Mouse (Mus musculus) frontal cortex, postnatal 25 days (tissue): ENCODE results near the gene Pnp2.
"Not testable (repeated sequence)": the region's sequence is repeated elsewhere in the genome, so short reads cannot be mapped to it uniquely, and the experiment has no call there.

Experiments
- DNase-seq, 2 experiments: peaks; one replicate each; pipeline ENCODE4 v3.0.0; 2022; ENCODE audit warnings: low spot score in 2 of 2

Gene Pnp2

GRCm38 (mm10) chr14:50955942-50956508 is at the start of gene Pnp2:
Gene Pnp2, plus strand, starts transcription at chr14:50955992.
- DNase-seq = peak; percentile 12 to 35

- no peak for DNase-seq
Measured at GRCm38 (mm10) chr14:50908126-50908525, 47.7 kb upstream of the Pnp2 start.

GRCm38 (mm10) chr14:50911356-50911755 is 44.4 kb upstream of the Pnp2 start:
- no peak for DNase-seq

- DNase-seq = not testable (repeated sequence)
Measured at GRCm38 (mm10) chr14:50923437-50923836, 32.4 kb upstream of the Pnp2 start.

GRCm38 (mm10) chr14:50924281-50925064 is 31.3 kb upstream of the Pnp2 start, which contains the start of the genes Osgep and Apex1:
Gene Osgep, minus strand, starts transcription at chr14:50924893.
Gene Apex1, plus strand, starts transcription at chr14:50924968.
- DNase-seq = peak; percentile 98

- no peak for DNase-seq
Measured at GRCm38 (mm10) chr14:50925111-50925920, 30.5 kb upstream of the Pnp2 start.

- no peak for DNase-seq
Measured at GRCm38 (mm10) chr14:50927366-50927765, 28.4 kb upstream of the Pnp2 start.

GRCm38 (mm10) chr14:50929951-50930350 is 25.8 kb upstream of the Pnp2 start:
- DNase-seq = no peak

- DNase-seq = peak in 1 of 2 experiments; percentile 31
Measured at GRCm38 (mm10) chr14:50930377-50930753, 25.4 kb upstream of the Pnp2 start.

GRCm38 (mm10) chr14:50930754-50931492 is 24.9 kb upstream of the Pnp2 start, which contains the start of the genes Pip4p1 and Pnp:
Gene Pip4p1, minus strand, starts transcription at chr14:50930856.
Gene Pnp, plus strand, starts transcription at chr14:50931082.
- DNase-seq = peak; percentile 95 to 97

GRCm38 (mm10) chr14:50931493-50932020 is 24.2 kb upstream of the Pnp2 start:
- DNase-seq = no peak

- no peak for DNase-seq
Measured at GRCm38 (mm10) chr14:50936649-50937048, 19.1 kb upstream of the Pnp2 start.

- no peak for DNase-seq
Measured at GRCm38 (mm10) chr14:50938119-50938908, 17.5 kb upstream of the Pnp2 start.

- no peak for DNase-seq
Measured at GRCm38 (mm10) chr14:50938940-50939339, 16.9 kb upstream of the Pnp2 start.

- DNase-seq = peak; percentile 83 to 88
Measured at GRCm38 (mm10) chr14:50943932-50944667, 11.7 kb upstream of the Pnp2 start, which contains the start of gene Gm49342. Gene Gm49342, plus strand, starts transcription at chr14:50944517.

GRCm38 (mm10) chr14:50944668-50945033 is 11.1 kb upstream of the Pnp2 start:
- DNase-seq = not testable (repeated sequence)

- not testable (repeated sequence) for DNase-seq
Measured at GRCm38 (mm10) chr14:50945081-50945480, 10.7 kb upstream of the Pnp2 start.

- not testable (repeated sequence) for DNase-seq
Measured at GRCm38 (mm10) chr14:50945526-50945925, 10.3 kb upstream of the Pnp2 start.

GRCm38 (mm10) chr14:50955487-50955886 is 305 bp upstream of the Pnp2 start:
- DNase-seq = no peak

- DNase-seq = not testable (repeated sequence)
Measured at GRCm38 (mm10) chr14:50956724-50957123, 932 bp downstream of the Pnp2 start.
